Mouse (Mus musculus) spleen, postnatal 14 days (tissue): Measurements from ENCODE around the gene Klhdc8b.

Experiments
- DNase-seq, 2 experiments: peaks; one replicate each; pipeline ENCODE4 v3.0.0; 2021 to 2022; ENCODE audit warnings: low spot score in 2 of 2

The Klhdc8b gene

GRCm38 (mm10) chr9:108451519-108452160, 9.7 kb downstream of the Klhdc8b start:
- DNase-seq: no peak

- DNase-seq: no peak
These were observed 10.2 kb downstream of the Klhdc8b start for GRCm38 (mm10) chr9:108451170-108451493.

- DNase-seq: no peak
These were observed 10.8 kb downstream of the Klhdc8b start for GRCm38 (mm10) chr9:108450292-108451169.

- no peak for DNase-seq
These were observed 11.5 kb downstream of the Klhdc8b start for GRCm38 (mm10) chr9:108449860-108450259.

- no peak for DNase-seq
These were observed 16.3 kb downstream of the Klhdc8b start for GRCm38 (mm10) chr9:108445125-108445524.

- no peak for DNase-seq
These were observed 20.0 kb downstream of the Klhdc8b start for GRCm38 (mm10) chr9:108441236-108441919.

GRCm38 (mm10) chr9:108440485-108440884, 20.9 kb downstream of the Klhdc8b start:
- no peak for DNase-seq

GRCm38 (mm10) chr9:108439176-108439575, 22.2 kb downstream of the Klhdc8b start:
- DNase-seq: no peak

- DNase-seq: no peak
These were observed 25.2 kb downstream of the Klhdc8b start, which contains the start of gene BC048562 for GRCm38 (mm10) chr9:108436182-108436581. Gene BC048562 (plus strand): TSS chr9:108436482.

- no peak for DNase-seq
These were observed 29.8 kb downstream of the Klhdc8b start for GRCm38 (mm10) chr9:108431431-108432067.

GRCm38 (mm10) chr9:108428384-108428783, 33.0 kb downstream of the Klhdc8b start, which contains the start of gene Ccdc36:
Gene Ccdc36 (minus strand): TSS chr9:108428484.
- no peak for DNase-seq

- no peak for DNase-seq
These were observed 49.2 kb downstream of the Klhdc8b start for GRCm38 (mm10) chr9:108412221-108412620.

- DNase-seq: no peak
These were observed 49.9 kb downstream of the Klhdc8b start for GRCm38 (mm10) chr9:108411381-108411942.

GRCm38 (mm10) chr9:108409535-108409934, 51.8 kb downstream of the Klhdc8b start:
- DNase-seq: no peak

GRCm38 (mm10) chr9:108404451-108404850, 56.9 kb downstream of the Klhdc8b start:
- no peak for DNase-seq

- no peak for DNase-seq
These were observed 58.3 kb downstream of the Klhdc8b start for GRCm38 (mm10) chr9:108403081-108403480.

GRCm38 (mm10) chr9:108401186-108401960, 60.0 kb downstream of the Klhdc8b start:
- no peak for DNase-seq

GRCm38 (mm10) chr9:108398324-108398723, 63.1 kb downstream of the Klhdc8b start:
- no peak for DNase-seq
